Mouse (Mus musculus) embryonic stem cell, embryonic (primary cell): Measurements from ENCODE around the gene St3gal2.
"Not testable (repeated sequence)": the region's sequence is repeated elsewhere in the genome, so short reads cannot be mapped to it uniquely, and the experiment has no call there.

ENCODE experiments used
- CTCF ChIA-PET, 4 experiments: fragments of 300-600 bp in 2 of 4; fragments of 350-600 bp in 2 of 4; sonication (Branson Sonifier 250); formaldehyde crosslinking; loops; one replicate each; lab custom pipeline; 2022; ENCODE audit warnings: inconsistent platforms in 2 of 4; lab: Charles Lee
- POLR2A ChIA-PET, 4 experiments: fragments of 300-600 bp in 2 of 4; fragments of 350-600 bp in 2 of 4; sonication (Branson Sonifier 250); formaldehyde crosslinking; loops; one replicate each; lab custom pipeline; 2022; ENCODE audit warnings: antibody characterized with exemption in 4 of 4, inconsistent platforms in 1 of 4; lab: Charles Lee

Gene St3gal2

GRCm38 (mm10) chr8:110957471-110957870 is 37.7 kb downstream of the St3gal2 start:
- POLR2A ChIA-PET, result interaction anchor here in 2 of 4 experiments (0.8 to 3.8 kb wide), 5 partner anchors 8 to 16 kb away, joined by 3 to 17 read pairs (median 4); no protein-coding TSS in a partner anchor

GRCm38 (mm10) chr8:110958135-110958534 is 38.4 kb downstream of the St3gal2 start:
- ChIA-PET CTCF (interaction anchor here in 1 of 4 experiments (1.3 to 1.5 kb wide), 2 partner anchors 12 to 209 kb away, joined by 3 to 5 read pairs; no protein-coding TSS in a partner anchor), POLR2A (interaction anchor here (0.6 to 3.8 kb wide), 9 partner anchors 9 to 92 kb away, joined by 3 to 17 read pairs (median 4); no protein-coding TSS in a partner anchor)

More at GRCm38 (mm10) chr8:110957471-110957870, 37.7 kb downstream of the St3gal2 start:
- CTCF ChIA-PET, result interaction anchor here in 1 of 4 experiments (1.3 kb wide), 1 partner anchor 208 kb away, joined by 3 read pairs; no protein-coding TSS in a partner anchor

GRCm38 (mm10) chr8:110958553-110958952 is 38.8 kb downstream of the St3gal2 start:
- ChIA-PET POLR2A (interaction anchor here (0.6 to 3.8 kb wide), 8 partner anchors 9 to 92 kb away, joined by 3 to 17 read pairs (median 4); no protein-coding TSS in a partner anchor), CTCF (interaction anchor here in 1 of 4 experiments (1.3 to 1.5 kb wide), 2 partner anchors 12 to 209 kb away, joined by 3 to 5 read pairs; no protein-coding TSS in a partner anchor)

- ChIA-PET POLR2A (interaction anchor here in 3 of 4 experiments (0.6 to 3.8 kb wide), 5 partner anchors 11 to 780 kb away, joined by 3 to 17 read pairs (median 6); no protein-coding TSS in a partner anchor), CTCF (interaction anchor here in 1 of 4 experiments (0.6 to 1.5 kb wide), 2 partner anchors 11 to 91 kb away, joined by 3 to 5 read pairs; no protein-coding TSS in a partner anchor)
These were observed 39.5 kb downstream of the St3gal2 start for GRCm38 (mm10) chr8:110959071-110959780.

GRCm38 (mm10) chr8:110959906-110960305 is 40.2 kb downstream of the St3gal2 start:
- POLR2A ChIA-PET, result interaction anchor here in 2 of 4 experiments (0.6 to 3.8 kb wide), 4 partner anchors 11 to 780 kb away, joined by 3 to 17 read pairs (median 4); no protein-coding TSS in a partner anchor
- CTCF ChIA-PET, result interaction anchor here in 1 of 4 experiments (0.6 kb wide), 1 partner anchor 91 kb away, joined by 3 read pairs; no protein-coding TSS in a partner anchor

- ChIA-PET CTCF (no interaction called here), POLR2A (interaction anchor here in 3 of 4 experiments (0.7 to 1.7 kb wide), 6 partner anchors 7 to 1478 kb away, joined by 3 to 8 read pairs (median 4); partner anchors contain the start of genes Aars (in 1 of the 3), Cog4 (in 1 of the 3), Rfwd3 (in 1 of the 3) and Sf3b3 (in 1 of the 3))
These were observed 43.3 kb downstream of the St3gal2 start for GRCm38 (mm10) chr8:110963051-110963450.

GRCm38 (mm10) chr8:110964666-110965065 is 44.9 kb downstream of the St3gal2 start:
- POLR2A ChIA-PET, result interaction anchor here in 2 of 4 experiments (0.6 to 1.8 kb wide), 4 partner anchors 9 to 415 kb away, joined by 3 to 5 read pairs (median 3); partner anchors contain the start of gene Exosc6 (in 1 of the 2)
- CTCF ChIA-PET, result no interaction called here

- CTCF ChIA-PET, result no interaction called here
- POLR2A ChIA-PET, result interaction anchor here in 2 of 4 experiments (0.6 to 1.1 kb wide), 7 partner anchors 8 to 68 kb away, joined by 3 to 5 read pairs (median 3); no protein-coding TSS in a partner anchor
These were observed 45.9 kb downstream of the St3gal2 start for GRCm38 (mm10) chr8:110965594-110965993.

- POLR2A ChIA-PET, result interaction anchor here in 2 of 4 experiments (1.0 to 1.5 kb wide), 4 partner anchors 9 to 67 kb away, joined by 3 to 4 read pairs (median 3); no protein-coding TSS in a partner anchor
- CTCF ChIA-PET, result interaction anchor here in 1 of 4 experiments (0.8 kb wide), 1 partner anchor 10 kb away, joined by 3 read pairs; no protein-coding TSS in a partner anchor
These were observed 46.9 kb downstream of the St3gal2 start for GRCm38 (mm10) chr8:110966586-110966985.

- ChIA-PET CTCF (interaction anchor here in 1 of 4 experiments (0.8 kb wide), 1 partner anchor 11 kb away, joined by 3 read pairs; no protein-coding TSS in a partner anchor), POLR2A (interaction anchor here in 2 of 4 experiments (0.5 to 1.7 kb wide), 4 partner anchors 10 to 66 kb away, joined by 3 to 7 read pairs (median 4); partner anchors contain the start of gene Aars (in 1 of the 2))
These were observed 47.6 kb downstream of the St3gal2 start for GRCm38 (mm10) chr8:110967326-110967725.

- ChIA-PET CTCF (interaction anchor here in 3 of 4 experiments (0.6 to 1.0 kb wide), 6 partner anchors 11 to 280 kb away, joined by 3 to 5 read pairs (median 3); partner anchors contain the start of genes Exosc6 (in 1 of the 3) and St3gal2 (in 1 of the 3)), POLR2A (interaction anchor here (0.6 to 3.1 kb wide), 141 partner anchors 8 to 673 kb away, joined by 3 to 49 read pairs (median 5); partner anchors contain the start of genes Aars (in 3 of the 4), Cog4 (in 3 of the 4), Ddx19a (in 3 of the 4) and Ddx19b (in 3 of the 4))
These were observed 50.4 kb downstream of the St3gal2 start for GRCm38 (mm10) chr8:110969910-110970770.

- CTCF ChIA-PET, result not testable (repeated sequence)
- POLR2A ChIA-PET, result interaction anchor here in 1 of 4 experiments (0.8 to 1.1 kb wide), 2 partner anchors 11 to 59 kb away, joined by 5 read pairs; no protein-coding TSS in a partner anchor
These were observed 56.8 kb downstream of the St3gal2 start for GRCm38 (mm10) chr8:110976532-110976931.

- POLR2A ChIA-PET, result interaction anchor here in 1 of 4 experiments (1.1 kb wide), 1 partner anchor 32 kb away, joined by 3 read pairs; no protein-coding TSS in a partner anchor
- CTCF ChIA-PET, result not testable (repeated sequence)
These were observed 58.3 kb downstream of the St3gal2 start for GRCm38 (mm10) chr8:110977987-110978386.

GRCm38 (mm10) chr8:110981304-110981703 is 61.6 kb downstream of the St3gal2 start:
- POLR2A ChIA-PET, result interaction anchor here in 3 of 4 experiments (0.7 to 3.8 kb wide), 11 partner anchors 11 to 80 kb away, joined by 3 to 26 read pairs (median 5); partner anchors contain the start of genes Aars (in 1 of the 3), Ddx19a (in 1 of the 3) and Exosc6 (in 1 of the 3)

GRCm38 (mm10) chr8:110987805-110988744 is 68.4 kb downstream of the St3gal2 start:
- CTCF ChIA-PET, result no interaction called here

More at GRCm38 (mm10) chr8:110981304-110981703, 61.6 kb downstream of the St3gal2 start:
- CTCF ChIA-PET, result interaction anchor here in 2 of 4 experiments (0.6 to 0.7 kb wide), 2 partner anchors 14 to 294 kb away, joined by 3 to 8 read pairs; no protein-coding TSS in a partner anchor

More at GRCm38 (mm10) chr8:110987805-110988744, 68.4 kb downstream of the St3gal2 start:
- POLR2A ChIA-PET, result interaction anchor here in 3 of 4 experiments (0.7 to 2.7 kb wide), 3 partner anchors 18 to 1110 kb away, joined by 3 to 11 read pairs (median 3); no protein-coding TSS in a partner anchor
